In the genomic region with DNA sequence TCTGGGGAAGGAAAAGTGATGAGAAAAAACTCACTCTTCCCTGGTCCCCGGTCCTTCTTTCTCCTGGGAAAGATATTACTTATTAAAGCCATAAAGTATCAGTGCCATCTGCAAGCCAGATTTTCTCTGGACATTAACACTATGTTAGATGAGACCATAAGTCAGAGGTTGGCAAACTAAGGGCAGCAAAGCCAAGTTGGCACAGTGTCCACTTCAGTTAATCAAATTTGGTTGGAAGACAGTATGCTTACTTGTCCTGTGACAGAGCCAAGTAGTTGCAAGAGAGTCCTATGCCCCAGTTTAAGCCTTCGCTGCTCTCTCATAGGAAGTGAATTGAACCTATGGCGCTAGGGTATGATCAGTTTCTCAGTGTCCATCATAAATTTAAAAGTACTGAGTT, we compare ENCODE assay signal across 18 mouse cellular contexts.
A peak's percentile ranks its signal among the peaks of the same experiment; 100 is the strongest.
DNase-seq lines count a peak whose midpoint lies in the region; TF ChIP-seq lines count a peak whose summit lies in the region.
"Had no signal": no experiment of that assay in that cellular context is flagged by ENCODE, and none has a peak within 500 bp of the region (broad histone marks: within the 10 kb centered on the region; RNA-seq: fewer than 3 reads in every experiment).

No protein-coding gene starts in this region.

- intact Hi-C loops in gastrocnemius, adult 2 months (cut with DNase I) = no loop called here
- intact Hi-C loops in gastrocnemius, postnatal 14 days (cut with DNase I; ENCODE audit: low total_unique reads) = no loop called here

- DNase-seq in adrenal gland, adult 8-10 months = peak; percentile 23
- no peak for DNase-seq in adrenal gland, postnatal 25 days
- peak; percentile 22 for DNase-seq in gastrocnemius, adult 2 months
- DNase-seq in gastrocnemius, postnatal 14 days = no peak
- DNase-seq in liver, adult 2 months (ENCODE audit: extremely low read depth, low read depth, low spot score) = peak; percentile 90
- DNase-seq in liver = no peak
- no peak for DNase-seq in forebrain, embryonic 10.5 days (ENCODE audit: extremely low spot score, low spot score)
- DNase-seq: cerebellum, adult 11 months; kidney, postnatal 10 days; lung, adult 18-20 months; lung, postnatal 10 days; thymus, adult 18-20 months; thymus, postnatal 4 days had no signal

- no peaks in the 10 kb centered on the region for H3K27me3 ChIP-seq in liver, adult 2 months (ENCODE audit: control insufficient read depth, insufficient read depth, low read length)
- no peaks in the 10 kb centered on the region for H3K27me3 ChIP-seq in forebrain, embryonic 10.5 days (ENCODE audit: poor library complexity, severe bottlenecking)
- H3K27me3 ChIP-seq: embryonic facial prominence, embryonic 15.5 days; hindbrain, embryonic 15.5 days; liver, embryonic 12.5 days had no signal

- H3K36me3 ChIP-seq in liver, adult 2 months (ENCODE audit: control insufficient read depth, insufficient read depth, low read length) = peaks cover 13% of the 10 kb centered on the region
- peaks cover 83% of the 10 kb centered on the region for H3K36me3 ChIP-seq in forebrain, embryonic 10.5 days (replicated peaks)

- H3K4me1 ChIP-seq in liver, adult 2 months (ENCODE audit: control insufficient read depth, insufficient read depth, low read length) = peaks cover 7% of the 10 kb centered on the region; the same call in 1 of the 2 replicates
- H3K4me1 ChIP-seq in forebrain, embryonic 10.5 days = peaks cover 13% of the 10 kb centered on the region
- H3K4me1 ChIP-seq: embryonic facial prominence, embryonic 15.5 days; hindbrain, embryonic 15.5 days; liver, embryonic 12.5 days had no signal

- no peak overlapping the region for H3K4me3 ChIP-seq in gastrocnemius, adult 2 months
- H3K4me3 ChIP-seq in liver, adult 2 months (ENCODE audit: insufficient read depth, low read depth, low read length) = no peak overlapping the region
- H3K4me3 ChIP-seq in forebrain, embryonic 10.5 days = no peak overlapping the region
- H3K4me3 ChIP-seq: embryonic facial prominence, embryonic 15.5 days; hindbrain, embryonic 15.5 days; layer of hippocampus, adult 2 months; liver, embryonic 12.5 days; midbrain, embryonic 10.5 days had no signal

- no peak for TF ChIP-seq CTCF in gastrocnemius, adult 2 months (IDR thresholded peaks at IDR 0.05)
- no peak for TF ChIP-seq CTCF in liver, adult 2 months (IDR thresholded peaks at IDR 0.05; ENCODE audit: low read depth, low read length)

- H3K9ac ChIP-seq in liver, adult 2 months (ENCODE audit: low read depth, low read length) = no peak overlapping the region
- H3K9ac ChIP-seq: embryonic facial prominence, embryonic 15.5 days; hindbrain, embryonic 15.5 days; liver, embryonic 12.5 days had no signal

- WGBS in liver, adult 2 months = 65% methylated on average over 3 of the region's 3 CpGs
- 97% methylated on average over 3 of the region's 3 CpGs for WGBS in forebrain, embryonic 10.5 days

- no peaks in the 10 kb centered on the region for H3K9me3 ChIP-seq in forebrain, embryonic 10.5 days
- H3K9me3 ChIP-seq: embryonic facial prominence, embryonic 15.5 days; hindbrain, embryonic 15.5 days; liver, embryonic 12.5 days; midbrain, embryonic 10.5 days had no signal

- no peak overlapping the region for H3K27ac ChIP-seq in gastrocnemius, adult 2 months
- H3K27ac ChIP-seq in liver, adult 2 months (replicated peaks; ENCODE audit: insufficient read depth, low read depth, low read length) = no peak overlapping the region
- H3K27ac ChIP-seq in forebrain, embryonic 10.5 days = no peak overlapping the region
- H3K27ac ChIP-seq: embryonic facial prominence, embryonic 15.5 days; hindbrain, embryonic 15.5 days; liver, embryonic 12.5 days; midbrain, embryonic 10.5 days had no signal

- TF ChIP-seq POLR2A in liver, adult 2 months (IDR thresholded peaks at IDR 0.05; ENCODE audit: extremely low read depth, insufficient read depth, low read length) = no peak

- H3K79me2 ChIP-seq in liver, adult 2 months (ENCODE audit: control insufficient read depth, insufficient read depth, low read length) = no peaks in the 10 kb centered on the region

Comparison
In these comparisons a context has a peak if more than half of its experiments do, and no peak if none do; other contexts are left out.
1. DNase-seq: peak in adrenal gland, adult 8-10 months (single experiment), gastrocnemius, adult 2 months (single experiment) and liver, adult 2 months (single experiment); none in adrenal gland, postnatal 25 days (single experiment), gastrocnemius, postnatal 14 days (single experiment), liver (single experiment) and forebrain, embryonic 10.5 days (single experiment).